Mouse (Mus musculus): ENCODE measurements around the gene Sepsecs. TPM values are rescaled to one million over a fixed set of nuclear protein-coding genes. Genes with fewer than 3 reads are reported as not detected.

Gene Sepsecs
- polyA plus RNA-seq, 1 experiment from 2014 or later: 4.9 TPM

DNA sequence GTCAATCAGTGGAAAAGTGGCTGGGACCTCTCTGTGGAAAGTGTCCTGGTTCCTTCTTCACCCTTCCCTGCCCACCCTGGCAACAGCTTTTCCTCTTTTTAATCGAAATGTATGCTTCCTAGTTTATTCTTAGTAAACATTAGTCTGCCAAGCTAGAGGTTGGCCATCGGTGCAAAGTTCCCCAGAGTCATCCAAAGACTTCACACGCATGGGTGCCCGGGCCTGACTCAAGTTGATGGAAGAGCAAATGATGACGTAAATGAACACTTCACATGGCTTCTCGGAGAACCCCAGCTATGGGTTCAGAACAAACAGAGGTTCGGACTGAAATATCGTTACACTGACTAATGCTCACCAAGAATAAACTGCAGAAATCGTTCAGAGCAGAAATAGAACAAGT is 78.9 kb downstream of the Sepsecs start:
- peaks cover 3% of the 10 kb centered on the region for H3K4me1 ChIP-seq
- no peak overlapping the region for H3K27ac ChIP-seq (replicated peaks)
- H3K4me2 ChIP-seq: no peak overlapping the region
- 80% methylated on average over 9 of the region's 9 CpGs for WGBS
- H3K4me3 ChIP-seq: no peak overlapping the region
- peaks cover 9% of the 10 kb centered on the region; the same call in 1 of the 2 replicates for H3K27me3 ChIP-seq (replicated peaks)
- no peak overlapping the region for H3K9ac ChIP-seq
- ATAC-seq (ENCODE audit: extremely low read depth, insufficient number of reproducible peaks, low FRiP score, low TSS enrichment): no peak
- 0 out of 2 replicates have a peak, but pooled peaks cover 3% of the 10 kb centered on the region for H3K9me3 ChIP-seq
- no peaks in the 10 kb centered on the region for H3K36me3 ChIP-seq

Other genes with a start within 250 kb of the Sepsecs start
- 2.2 and 2.4 TPM in 2 replicates for gene Ccdc149, start 198.2 kb downstream of the Sepsecs start, polyA plus RNA-seq (2015; fragmentation: Nextera tagmentation; extraction: Ambion mirVana)
- 2.0 and 2.1 TPM in 2 replicates for gene Lgi2, start 103.2 kb downstream of the Sepsecs start, polyA plus RNA-seq (2015; fragmentation: Nextera tagmentation; extraction: Ambion mirVana)
- gene Pi4k2b, start 71.9 kb upstream of the Sepsecs start, polyA plus RNA-seq (2015; fragmentation: Nextera tagmentation; extraction: Ambion mirVana): 6.2 and 6.9 TPM in 2 replicates
- 10.3 and 10.9 TPM in 2 replicates for gene Zcchc4, start 105.7 kb upstream of the Sepsecs start, polyA plus RNA-seq (2015; fragmentation: Nextera tagmentation; extraction: Ambion mirVana)
- 65.8 and 71.1 TPM in 2 replicates for gene Anapc4, start 164.3 kb upstream of the Sepsecs start, polyA plus RNA-seq (2015; fragmentation: Nextera tagmentation; extraction: Ambion mirVana)